Mouse (Mus musculus): Measurements from ENCODE around the gene Tnip1. TPM values are rescaled to one million over a fixed set of nuclear protein-coding genes. Genes with fewer than 3 reads are reported as not detected.
A peak's percentile ranks its signal among the peaks of the same experiment; 100 is the strongest.

Tnip1 gene
- total and polyA plus RNA-seq, 2 experiments, result 3.0 to 8.1 TPM

GRCm38 (mm10) chr11:54920127-54920972, 42.4 kb downstream of the Tnip1 start:
- Histone ChIP-seq H3K27ac (replicated peaks; ENCODE audit: insufficient read depth, low read depth, low read length) (no peak overlapping the region), H3K36me3 (ENCODE audit: control insufficient read depth, insufficient read depth, low read length) (peaks cover 39% of the 10 kb centered on the region)

GRCm38 (mm10) chr11:54918273-54918672, 44.4 kb downstream of the Tnip1 start:
- Histone ChIP-seq H3K79me2 (ENCODE audit: control insufficient read depth, insufficient read depth, low read length) (no peaks in the 10 kb centered on the region), H3K4me3 (ENCODE audit: insufficient read depth, low read depth, low read length) (no peak overlapping the region), H3K27me3 (ENCODE audit: control insufficient read depth, insufficient read depth, low read length) (no peaks in the 10 kb centered on the region), H3K36me3 (ENCODE audit: control insufficient read depth, insufficient read depth, low read length) (peaks cover 29% of the 10 kb centered on the region), H3K9ac (ENCODE audit: low read depth, low read length) (no peak overlapping the region), H3K27ac (replicated peaks; ENCODE audit: insufficient read depth, low read depth, low read length) (no peak overlapping the region), H3K4me1 (ENCODE audit: control insufficient read depth, insufficient read depth, low read length) (no peaks in the 10 kb centered on the region)
- no peak for DNase-seq (ENCODE audit: extremely low read depth, low read depth, low spot score)
- WGBS, result 96% methylated on average over 4 of the region's 4 CpGs
- peak; percentile 48 for TF ChIP-seq CTCF (IDR thresholded peaks at IDR 0.05; ENCODE audit: low read depth, low read length)
- no peak for TF ChIP-seq POLR2A (IDR thresholded peaks at IDR 0.05; ENCODE audit: extremely low read depth, insufficient read depth, low read length)

More at GRCm38 (mm10) chr11:54920127-54920972, 42.4 kb downstream of the Tnip1 start:
- Histone ChIP-seq H3K4me3 (ENCODE audit: insufficient read depth, low read depth, low read length) (no peak overlapping the region), H3K79me2 (ENCODE audit: control insufficient read depth, insufficient read depth, low read length) (no peaks in the 10 kb centered on the region), H3K4me1 (ENCODE audit: control insufficient read depth, insufficient read depth, low read length) (no peaks in the 10 kb centered on the region), H3K9ac (ENCODE audit: low read depth, low read length) (no peak overlapping the region), H3K27me3 (ENCODE audit: control insufficient read depth, insufficient read depth, low read length) (no peaks in the 10 kb centered on the region)
- TF ChIP-seq POLR2A (IDR thresholded peaks at IDR 0.05; ENCODE audit: extremely low read depth, insufficient read depth, low read length), result no peak
- no peak for TF ChIP-seq CTCF (IDR thresholded peaks at IDR 0.05; ENCODE audit: low read depth, low read length)
- 80% methylated on average over 11 of the region's 11 CpGs for WGBS
- DNase-seq (ENCODE audit: extremely low read depth, low read depth, low spot score), result no peak

GRCm38 (mm10) chr11:54917461-54917860, 45.3 kb downstream of the Tnip1 start:
- WGBS, result 95% methylated on average over 7 of the region's 7 CpGs
- TF ChIP-seq POLR2A (IDR thresholded peaks at IDR 0.05; ENCODE audit: extremely low read depth, insufficient read depth, low read length) (no peak), CTCF (IDR thresholded peaks at IDR 0.05; ENCODE audit: low read depth, low read length) (no peak)
- peaks cover 27% of the 10 kb centered on the region for H3K36me3 ChIP-seq (ENCODE audit: control insufficient read depth, insufficient read depth, low read length)

GRCm38 (mm10) chr11:54913841-54914240, 48.9 kb downstream of the Tnip1 start:
- H3K36me3 ChIP-seq (ENCODE audit: control insufficient read depth, insufficient read depth, low read length), result peaks cover 16% of the 10 kb centered on the region

More at GRCm38 (mm10) chr11:54917461-54917860, 45.3 kb downstream of the Tnip1 start:
- H3K4me1 ChIP-seq (ENCODE audit: control insufficient read depth, insufficient read depth, low read length), result no peaks in the 10 kb centered on the region
- H3K27ac ChIP-seq (replicated peaks; ENCODE audit: insufficient read depth, low read depth, low read length), result no peak overlapping the region
- H3K4me3 ChIP-seq (ENCODE audit: insufficient read depth, low read depth, low read length), result no peak overlapping the region
- no peaks in the 10 kb centered on the region for H3K79me2 ChIP-seq (ENCODE audit: control insufficient read depth, insufficient read depth, low read length)
- no peak for DNase-seq (ENCODE audit: extremely low read depth, low read depth, low spot score)
- H3K27me3 ChIP-seq (ENCODE audit: control insufficient read depth, insufficient read depth, low read length), result no peaks in the 10 kb centered on the region
- H3K9ac ChIP-seq (ENCODE audit: low read depth, low read length), result no peak overlapping the region

GRCm38 (mm10) chr11:54912503-54913316, 50.0 kb downstream of the Tnip1 start:
- Histone ChIP-seq H3K27ac (replicated peaks; ENCODE audit: insufficient read depth, low read depth, low read length) (no peak overlapping the region), H3K36me3 (ENCODE audit: control insufficient read depth, insufficient read depth, low read length) (peaks cover 9% of the 10 kb centered on the region), H3K27me3 (ENCODE audit: control insufficient read depth, insufficient read depth, low read length) (no peaks in the 10 kb centered on the region), H3K4me1 (ENCODE audit: control insufficient read depth, insufficient read depth, low read length) (no peaks in the 10 kb centered on the region), H3K9ac (ENCODE audit: low read depth, low read length) (no peak overlapping the region), H3K4me3 (ENCODE audit: insufficient read depth, low read depth, low read length) (no peak overlapping the region), H3K79me2 (ENCODE audit: control insufficient read depth, insufficient read depth, low read length) (no peaks in the 10 kb centered on the region)
- TF ChIP-seq POLR2A (IDR thresholded peaks at IDR 0.05; ENCODE audit: extremely low read depth, insufficient read depth, low read length) (no peak), CTCF (IDR thresholded peaks at IDR 0.05; ENCODE audit: low read depth, low read length) (no peak)
- WGBS, result 90% methylated on average over 9 of the region's 9 CpGs
- peak; percentile 21 for DNase-seq (ENCODE audit: extremely low read depth, low read depth, low spot score)

More at GRCm38 (mm10) chr11:54913841-54914240, 48.9 kb downstream of the Tnip1 start:
- no peaks in the 10 kb centered on the region for H3K27me3 ChIP-seq (ENCODE audit: control insufficient read depth, insufficient read depth, low read length)
- DNase-seq (ENCODE audit: extremely low read depth, low read depth, low spot score), result peak; percentile 70
- H3K27ac ChIP-seq (replicated peaks; ENCODE audit: insufficient read depth, low read depth, low read length), result no peak overlapping the region
- H3K4me3 ChIP-seq (ENCODE audit: insufficient read depth, low read depth, low read length), result no peak overlapping the region
- H3K4me1 ChIP-seq (ENCODE audit: control insufficient read depth, insufficient read depth, low read length), result no peaks in the 10 kb centered on the region
- H3K9ac ChIP-seq (ENCODE audit: low read depth, low read length), result no peak overlapping the region
- TF ChIP-seq CTCF (IDR thresholded peaks at IDR 0.05; ENCODE audit: low read depth, low read length), result no peak
- TF ChIP-seq POLR2A (IDR thresholded peaks at IDR 0.05; ENCODE audit: extremely low read depth, insufficient read depth, low read length), result no peak
- H3K79me2 ChIP-seq (ENCODE audit: control insufficient read depth, insufficient read depth, low read length), result no peaks in the 10 kb centered on the region
- 54% methylated on average over 5 of the region's 5 CpGs for WGBS

All from liver, adult 2 months (tissue).